Mouse (Mus musculus): ENCODE measurements around the gene Zfp934. TPM values are rescaled to one million over a fixed set of nuclear protein-coding genes. Genes with fewer than 3 reads are reported as not detected.
"Not testable (repeated sequence)": the region's sequence is repeated elsewhere in the genome, so short reads cannot be mapped to it uniquely, and the experiment has no call there.

The Zfp934 gene
- 4.0 and 7.7 TPM in 2 replicates for total RNA-seq (2014; rRNA removed)
- polyA plus RNA-seq (2015; fragmentation: Nextera tagmentation; extraction: Ambion mirVana): 6.3 and 7.3 TPM in 2 replicates

- not testable (repeated sequence) for ATAC-seq (ENCODE audit: low FRiP score); DNase-seq (ENCODE audit: low spot score)
- 88% methylated on average over 3 of the region's 6 CpGs for WGBS
Observed at GRCm38 (mm10) chr13:62571099-62571498, at the start of gene Zfp934. Gene Zfp934 (minus strand): TSS chr13:62571199.

GRCm38 (mm10) chr13:62617449-62617848 is 46.5 kb upstream of the Zfp934 start:
- not testable (repeated sequence) for H3K4me1 ChIP-seq (ENCODE audit: insufficient read depth, low read length); ATAC-seq (ENCODE audit: low FRiP score); H3K4me2 ChIP-seq (ENCODE audit: low read depth, low read length, poor library complexity, severe bottlenecking); H3K4me3 ChIP-seq (ENCODE audit: low read depth, low read length); H3K27me3 ChIP-seq (ENCODE audit: insufficient read depth, low read length); H3K9me3 ChIP-seq (ENCODE audit: low read length); DNase-seq (ENCODE audit: low spot score); H3K9ac ChIP-seq (replicated peaks; ENCODE audit: low read length, poor library complexity, severe bottlenecking); H3K27ac ChIP-seq (ENCODE audit: low read depth, low read length); H3K36me3 ChIP-seq (ENCODE audit: insufficient read depth, low read length)
- 95% methylated on average over 4 of the region's 4 CpGs for WGBS

More at GRCm38 (mm10) chr13:62571099-62571498, at the start of gene Zfp934:
- H3K9me3 ChIP-seq (ENCODE audit: low read length); H3K4me2 ChIP-seq (ENCODE audit: low read depth, low read length, poor library complexity, severe bottlenecking); H3K4me1 ChIP-seq (ENCODE audit: insufficient read depth, low read length); H3K27me3 ChIP-seq (ENCODE audit: insufficient read depth, low read length); H3K27ac ChIP-seq (ENCODE audit: low read depth, low read length); H3K4me3 ChIP-seq (ENCODE audit: low read depth, low read length); H3K9ac ChIP-seq (replicated peaks; ENCODE audit: low read length, poor library complexity, severe bottlenecking); H3K36me3 ChIP-seq (ENCODE audit: insufficient read depth, low read length): not testable (repeated sequence)

DNA sequence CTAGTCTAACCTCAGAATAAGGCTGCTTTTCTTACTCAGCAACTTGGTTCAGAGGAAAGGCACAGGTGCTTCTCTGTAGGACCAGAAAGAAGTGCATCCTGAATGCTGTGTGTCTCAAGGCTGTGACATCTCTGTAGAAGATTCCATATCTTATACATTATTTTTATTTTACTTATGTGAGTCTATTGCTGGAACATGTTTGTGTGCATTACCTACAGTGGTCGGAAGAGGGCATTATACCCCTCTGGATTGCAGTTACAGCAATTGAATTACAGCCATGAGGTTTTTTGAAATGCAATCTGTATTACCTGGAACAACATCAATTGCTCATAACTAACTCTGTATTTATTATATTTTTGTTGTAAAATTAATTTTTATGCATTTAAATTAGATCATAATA is 9.3 kb downstream of the Zfp934 start:
- not testable (repeated sequence) for H3K27me3 ChIP-seq (ENCODE audit: insufficient read depth, low read length); H3K27ac ChIP-seq (ENCODE audit: low read depth, low read length); H3K36me3 ChIP-seq (ENCODE audit: insufficient read depth, low read length); H3K9me3 ChIP-seq (ENCODE audit: low read length); H3K4me3 ChIP-seq (ENCODE audit: low read depth, low read length); H3K4me1 ChIP-seq (ENCODE audit: insufficient read depth, low read length); DNase-seq (ENCODE audit: low spot score); H3K9ac ChIP-seq (replicated peaks; ENCODE audit: low read length, poor library complexity, severe bottlenecking); H3K4me2 ChIP-seq (ENCODE audit: low read depth, low read length, poor library complexity, severe bottlenecking); ATAC-seq (ENCODE audit: low FRiP score)
- 19% methylated on average over 1 of the region's 1 CpGs for WGBS
- peak; percentile 36; the same call in 1 of the 2 replicates for TF ChIP-seq CTCF (IDR thresholded peaks at IDR 0.05)

DNA sequence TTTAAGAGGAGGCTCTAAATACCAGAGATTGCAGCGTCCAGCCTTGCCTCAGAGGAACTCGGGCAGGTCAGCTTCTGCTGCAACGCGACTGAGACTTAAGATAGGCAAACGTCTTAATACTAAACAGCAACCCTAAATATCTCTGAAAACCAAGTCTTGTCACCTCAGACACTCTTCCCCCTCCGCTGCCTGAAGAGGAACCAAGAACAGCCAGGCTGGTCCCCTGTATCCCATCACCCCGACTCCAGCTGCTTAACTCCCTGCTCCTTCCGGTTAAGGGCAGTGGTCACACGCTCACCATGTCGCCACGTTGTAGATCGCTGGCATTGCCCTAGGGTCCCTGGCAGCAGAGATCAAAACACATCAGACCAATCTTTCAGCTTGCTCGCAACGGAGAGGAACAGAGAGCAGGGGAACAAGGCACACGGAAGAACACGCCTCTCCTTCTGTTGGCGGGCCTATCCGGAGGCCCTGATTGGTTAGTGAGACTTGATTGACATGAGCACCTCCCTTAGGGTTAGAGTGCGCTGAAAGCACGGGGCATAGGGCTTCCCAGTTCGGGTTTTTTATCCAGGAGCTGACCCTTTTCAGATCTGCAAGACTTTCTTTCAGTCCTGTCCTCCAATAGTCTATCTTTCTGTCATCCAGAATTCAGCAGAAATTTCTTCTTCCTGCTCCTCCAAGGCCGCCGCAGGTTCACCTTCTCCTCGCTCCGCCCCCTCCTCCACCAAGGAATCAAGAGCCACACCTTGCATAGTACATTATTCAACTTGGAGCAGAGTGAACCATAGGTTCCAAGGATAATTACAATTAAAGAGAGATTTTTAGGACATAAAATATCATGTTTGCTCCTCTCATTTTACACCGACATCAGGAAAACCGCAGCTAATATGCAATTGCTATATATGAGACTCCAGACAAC is 12.5 kb downstream of the Zfp934 start, which contains the start of gene Zfp935:
Zfp935 (minus strand) TSS at position 323 of the 922 bp plus-strand sequence.
- H3K9me3 ChIP-seq (ENCODE audit: low read length); H3K27me3 ChIP-seq (ENCODE audit: insufficient read depth, low read length); H3K36me3 ChIP-seq (ENCODE audit: insufficient read depth, low read length); H3K27ac ChIP-seq (ENCODE audit: low read depth, low read length); H3K4me1 ChIP-seq (ENCODE audit: insufficient read depth, low read length); ATAC-seq (ENCODE audit: low FRiP score); H3K9ac ChIP-seq (replicated peaks; ENCODE audit: low read length, poor library complexity, severe bottlenecking): not testable (repeated sequence)
- WGBS: 3% methylated on average over 25 of the region's 27 CpGs
- peak; percentile 0 for DNase-seq (ENCODE audit: low spot score)
- peak within 1 kb of the TSS; percentile 35 for H3K4me3 ChIP-seq (ENCODE audit: low read depth, low read length)
- peak within 1 kb of the TSS; percentile 32; the same call in 1 of the 2 replicates for H3K4me2 ChIP-seq (ENCODE audit: low read depth, low read length, poor library complexity, severe bottlenecking)

- H3K4me3 ChIP-seq (ENCODE audit: low read depth, low read length); H3K36me3 ChIP-seq (ENCODE audit: insufficient read depth, low read length); H3K9ac ChIP-seq (replicated peaks; ENCODE audit: low read length, poor library complexity, severe bottlenecking); ATAC-seq (ENCODE audit: low FRiP score); H3K9me3 ChIP-seq (ENCODE audit: low read length); H3K27ac ChIP-seq (ENCODE audit: low read depth, low read length); DNase-seq (ENCODE audit: low spot score); H3K4me1 ChIP-seq (ENCODE audit: insufficient read depth, low read length); H3K4me2 ChIP-seq (ENCODE audit: low read depth, low read length, poor library complexity, severe bottlenecking); H3K27me3 ChIP-seq (ENCODE audit: insufficient read depth, low read length): not testable (repeated sequence)
Observed at GRCm38 (mm10) chr13:62530129-62530528, 40.9 kb downstream of the Zfp934 start.

GRCm38 (mm10) chr13:62510641-62511420 is 60.2 kb downstream of the Zfp934 start:
- not testable (repeated sequence) for H3K27me3 ChIP-seq (ENCODE audit: insufficient read depth, low read length); H3K4me1 ChIP-seq (ENCODE audit: insufficient read depth, low read length); H3K9ac ChIP-seq (replicated peaks; ENCODE audit: low read length, poor library complexity, severe bottlenecking); ATAC-seq (ENCODE audit: low FRiP score); H3K36me3 ChIP-seq (ENCODE audit: insufficient read depth, low read length); H3K4me2 ChIP-seq (ENCODE audit: low read depth, low read length, poor library complexity, severe bottlenecking); H3K27ac ChIP-seq (ENCODE audit: low read depth, low read length); H3K4me3 ChIP-seq (ENCODE audit: low read depth, low read length); DNase-seq (ENCODE audit: low spot score); H3K9me3 ChIP-seq (ENCODE audit: low read length)
- 95% methylated on average over 1 of the region's 1 CpGs for WGBS

GRCm38 (mm10) chr13:62472661-62473060 is 98.3 kb downstream of the Zfp934 start:
- not testable (repeated sequence) for H3K4me2 ChIP-seq (ENCODE audit: low read depth, low read length, poor library complexity, severe bottlenecking); H3K9ac ChIP-seq (replicated peaks; ENCODE audit: low read length, poor library complexity, severe bottlenecking); H3K4me1 ChIP-seq (ENCODE audit: insufficient read depth, low read length); ATAC-seq (ENCODE audit: low FRiP score); H3K9me3 ChIP-seq (ENCODE audit: low read length); H3K36me3 ChIP-seq (ENCODE audit: insufficient read depth, low read length); H3K4me3 ChIP-seq (ENCODE audit: low read depth, low read length); DNase-seq (ENCODE audit: low spot score); H3K27me3 ChIP-seq (ENCODE audit: insufficient read depth, low read length); H3K27ac ChIP-seq (ENCODE audit: low read depth, low read length)
- 93% methylated on average over 8 of the region's 8 CpGs for WGBS

Measured in midbrain, postnatal 0 days (tissue).